Mouse (Mus musculus) myocyte (in vitro differentiated cells): ENCODE measurements around the gene Nepro. TPM values are rescaled to one million over a fixed set of nuclear protein-coding genes. Genes with fewer than 3 reads are reported as not detected.

Experiments used
- H3K27me3 ChIP-seq: one replicate; pipeline ENCODE4 v1.6.1; 2011; ENCODE audit not compliant: control insufficient read depth, insufficient read depth, insufficient read length
- H3K36me3 ChIP-seq: one replicate; pipeline ENCODE4 v1.6.1; 2011; ENCODE audit not compliant: control insufficient read depth, insufficient read depth
- H3K4me2 ChIP-seq: one replicate; pipeline ENCODE4 v1.6.1; 2011; ENCODE audit warnings: low read depth, control low read depth
- H3K4me3 ChIP-seq: one replicate; pipeline ENCODE4 v1.5.1; 2011; ENCODE audit warnings: mild to moderate bottlenecking, control low read depth, moderate library complexity
- H3K79me2 ChIP-seq: one replicate; pipeline ENCODE4 v1.6.1; 2011; ENCODE audit not compliant: control insufficient read depth, insufficient read depth
- H3ac ChIP-seq: one replicate; pipeline ENCODE4 v1.6.1; 2011; ENCODE audit not compliant: control insufficient read depth, insufficient read length
- CEBPB ChIP-seq: IDR thresholded peaks from 2 replicates; pipeline ENCODE4 v1.6.1; 2011; ENCODE audit warnings: mild to moderate bottlenecking, moderate library complexity; ENCODE audit not compliant: poor library complexity, insufficient read depth, severe bottlenecking
- E2F4 ChIP-seq: IDR thresholded peaks from one replicate; pipeline ENCODE4 v1.6.1; 2011; ENCODE audit warnings: mild to moderate bottlenecking, control low read depth, moderate library complexity; ENCODE audit not compliant: insufficient read depth
- MAX ChIP-seq: IDR thresholded peaks from one replicate; pipeline ENCODE4 v1.6.1; 2011; ENCODE audit warnings: low read depth, mild to moderate bottlenecking, control low read depth
- MYOD1 ChIP-seq, 3 experiments: IDR thresholded peaks; one replicate each; pipeline ENCODE4 v1.6.1; 2011; ENCODE audit warnings: control low read depth in 2 of 3, low read depth in 2 of 3, mild to moderate bottlenecking in 2 of 3, moderate library complexity in 1 of 3; ENCODE audit not compliant: insufficient read length in 2 of 3, control insufficient read depth in 1 of 3
- MYOG ChIP-seq, 3 experiments: IDR thresholded peaks; one replicate each; pipeline ENCODE4 v1.6.1; 2011; ENCODE audit warnings: control low read depth in 2 of 3, low read depth in 2 of 3, mild to moderate bottlenecking in 2 of 3; ENCODE audit not compliant: insufficient read length in 2 of 3, control insufficient read depth in 1 of 3, insufficient read depth in 1 of 3
- POLR2A ChIP-seq: IDR thresholded peaks from one replicate; pipeline ENCODE4 v1.6.1; 2011; ENCODE audit warnings: low read depth, mild to moderate bottlenecking, control low read depth, moderate library complexity; ENCODE audit not compliant: insufficient read length
- POLR2AphosphoS2 ChIP-seq: IDR thresholded peaks from one replicate; pipeline ENCODE4 v1.6.1; 2011; ENCODE audit warnings: low read depth, control low read depth; ENCODE audit not compliant: insufficient read length
- REST ChIP-seq: IDR thresholded peaks from one replicate; pipeline ENCODE4 v1.6.1; 2011; ENCODE audit warnings: mild to moderate bottlenecking, control low read depth, moderate library complexity; ENCODE audit not compliant: insufficient read depth, insufficient read length
- SRF ChIP-seq: IDR thresholded peaks from one replicate; pipeline ENCODE4 v1.6.1; 2011; ENCODE audit warnings: low read depth; ENCODE audit not compliant: control insufficient read depth, insufficient read length
- TCF12 ChIP-seq: IDR thresholded peaks from one replicate; pipeline ENCODE4 v1.6.1; 2011; ENCODE audit warnings: mild to moderate bottlenecking, control low read depth; ENCODE audit not compliant: poor library complexity, insufficient read depth, severe bottlenecking
- TCF3 ChIP-seq: IDR thresholded peaks from one replicate; pipeline ENCODE4 v1.6.1; 2011; ENCODE audit warnings: low read depth, control low read depth; ENCODE audit not compliant: insufficient read length
- USF1 ChIP-seq: IDR thresholded peaks from one replicate; pipeline ENCODE4 v1.6.1; 2011; ENCODE audit warnings: low read depth, mild to moderate bottlenecking, control low read depth, moderate library complexity
- polyA plus RNA-seq: library from polyadenylated mRNA; unstranded; fragments of >200 nt; fragmentation: generic; extraction: Trizol; gene quantifications from one replicate; pipeline ENCODE4 v1.2.1, GENCODE M21; 2012; ENCODE audit warnings: missing spikeins

Gene Nepro
- polyA plus RNA-seq, 1 experiment: 6.8 TPM

DNA sequence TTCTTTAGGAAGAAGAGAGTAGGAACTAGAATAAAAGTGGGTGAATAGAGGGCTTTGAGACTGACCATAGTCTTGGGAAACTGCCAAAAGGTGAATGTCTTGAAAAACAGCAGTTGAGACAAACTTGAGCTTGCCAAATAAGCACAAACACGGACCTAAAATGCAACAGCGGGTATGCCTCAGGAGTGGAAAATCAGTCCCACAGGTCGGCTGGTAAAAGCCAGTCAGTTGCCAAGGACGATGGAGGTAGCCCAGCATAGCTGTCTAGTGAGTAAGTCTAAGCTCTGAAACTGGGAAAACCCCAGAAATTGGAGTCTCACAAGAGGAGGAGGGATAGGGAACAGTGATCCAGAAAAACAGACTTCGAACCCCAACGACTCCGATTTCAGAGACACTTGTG is 39.5 kb upstream of the Nepro start:
- Histone ChIP-seq H3K4me3 (no peak overlapping the region), H3ac (no peak overlapping the region), H3K4me2 (no peak overlapping the region), H3K27me3 (no peaks in the 10 kb centered on the region), H3K36me3 (no peaks in the 10 kb centered on the region), H3K79me2 (no peaks in the 10 kb centered on the region)
- no peak for TF ChIP-seq TCF12
- TF ChIP-seq MYOG (IDR thresholded peaks at IDR 0.05; ENCODE audit: control insufficient read depth in 1 of 3, insufficient read depth in 1 of 3, insufficient read length in 2 of 3, low read depth in 2 of 3): no peak
- no peak for TF ChIP-seq SRF
- no peak for TF ChIP-seq MYOD1 (IDR thresholded peaks at IDR 0.05; ENCODE audit: control insufficient read depth in 1 of 3, insufficient read length in 2 of 3, low read depth in 2 of 3)
- TF ChIP-seq TCF3: no peak
- no peak for TF ChIP-seq E2F4
- TF ChIP-seq REST: no peak
- no peak for TF ChIP-seq POLR2AphosphoS2
- TF ChIP-seq MAX: no peak
- no peak for TF ChIP-seq POLR2A
- no peak for TF ChIP-seq CEBPB
- no peak for TF ChIP-seq USF1

DNA sequence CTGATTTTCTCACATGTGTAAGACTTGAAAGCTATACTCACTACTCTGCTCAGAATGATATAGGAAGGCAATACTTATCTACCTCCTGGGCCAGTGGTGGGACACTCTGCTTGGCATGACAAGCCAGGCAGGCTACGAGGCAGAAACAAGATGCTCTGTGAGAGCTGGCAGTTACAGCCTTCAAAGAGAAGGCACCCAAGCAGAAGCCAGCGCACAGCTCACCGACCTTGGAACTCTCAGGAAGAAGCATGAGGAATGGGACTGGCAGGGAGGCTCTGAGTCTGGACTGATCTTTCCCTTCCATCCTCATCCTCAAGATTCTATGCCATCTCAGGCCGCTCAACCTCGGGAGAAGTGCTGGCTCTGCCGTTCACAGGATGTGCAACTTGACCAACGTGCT is 38.7 kb upstream of the Nepro start:
- no peaks in the 10 kb centered on the region for H3K36me3 ChIP-seq
- TF ChIP-seq SRF (no peak), E2F4 (no peak)
- H3K79me2 ChIP-seq: no peaks in the 10 kb centered on the region
- no peak overlapping the region for H3K4me2 ChIP-seq
- no peak overlapping the region for H3ac ChIP-seq
- no peak overlapping the region for H3K4me3 ChIP-seq
- no peaks in the 10 kb centered on the region for H3K27me3 ChIP-seq

DNA sequence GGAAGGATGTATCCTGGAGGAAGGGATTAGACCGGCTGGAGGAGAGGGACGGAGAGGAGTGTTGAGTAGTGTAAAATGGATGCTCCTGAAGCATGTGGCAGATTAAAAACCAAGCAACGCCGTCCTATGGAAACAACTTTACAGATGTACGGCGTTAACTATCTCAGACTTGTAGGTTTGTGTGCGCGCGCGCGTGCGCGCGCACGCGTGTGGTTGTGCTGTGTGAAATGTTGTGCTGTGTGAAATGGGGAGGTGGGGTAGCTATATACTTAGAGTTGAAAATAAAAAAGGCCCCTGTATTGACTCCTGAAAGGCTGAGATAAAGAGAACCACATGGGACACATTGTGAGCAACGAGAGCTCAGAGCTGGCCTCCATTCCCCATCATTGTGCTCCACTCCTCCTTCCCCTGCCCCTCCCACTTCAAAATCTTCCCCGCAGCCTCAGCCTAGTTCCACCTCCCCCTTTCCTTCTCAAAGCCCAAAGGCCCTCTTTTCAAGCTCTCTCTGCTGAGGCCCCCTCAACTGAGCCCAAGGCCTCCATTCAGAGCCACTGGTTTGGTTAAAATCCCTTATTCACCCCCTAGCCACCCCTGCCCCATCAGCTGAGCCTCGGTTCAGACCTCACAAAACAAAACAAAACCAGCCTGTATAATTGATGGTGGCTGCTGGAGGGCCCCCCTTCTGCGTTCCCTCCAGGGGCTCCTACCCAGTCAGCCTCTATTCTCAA is 36.9 kb upstream of the Nepro start:
- Histone ChIP-seq H3K4me2 (no peak overlapping the region), H3K27me3 (no peaks in the 10 kb centered on the region), H3K79me2 (no peaks in the 10 kb centered on the region), H3K4me3 (no peak overlapping the region), H3ac (no peak overlapping the region), H3K36me3 (no peaks in the 10 kb centered on the region)
- no peak for TF ChIP-seq TCF12
- TF ChIP-seq POLR2A: no peak
- TF ChIP-seq POLR2AphosphoS2: no peak
- TF ChIP-seq REST: no peak
- TF ChIP-seq MYOD1 (IDR thresholded peaks at IDR 0.05; ENCODE audit: control insufficient read depth in 1 of 3, insufficient read length in 2 of 3, low read depth in 2 of 3): no peak
- TF ChIP-seq CEBPB: no peak
- no peak for TF ChIP-seq E2F4
- no peak for TF ChIP-seq SRF
- TF ChIP-seq TCF3: no peak

DNA sequence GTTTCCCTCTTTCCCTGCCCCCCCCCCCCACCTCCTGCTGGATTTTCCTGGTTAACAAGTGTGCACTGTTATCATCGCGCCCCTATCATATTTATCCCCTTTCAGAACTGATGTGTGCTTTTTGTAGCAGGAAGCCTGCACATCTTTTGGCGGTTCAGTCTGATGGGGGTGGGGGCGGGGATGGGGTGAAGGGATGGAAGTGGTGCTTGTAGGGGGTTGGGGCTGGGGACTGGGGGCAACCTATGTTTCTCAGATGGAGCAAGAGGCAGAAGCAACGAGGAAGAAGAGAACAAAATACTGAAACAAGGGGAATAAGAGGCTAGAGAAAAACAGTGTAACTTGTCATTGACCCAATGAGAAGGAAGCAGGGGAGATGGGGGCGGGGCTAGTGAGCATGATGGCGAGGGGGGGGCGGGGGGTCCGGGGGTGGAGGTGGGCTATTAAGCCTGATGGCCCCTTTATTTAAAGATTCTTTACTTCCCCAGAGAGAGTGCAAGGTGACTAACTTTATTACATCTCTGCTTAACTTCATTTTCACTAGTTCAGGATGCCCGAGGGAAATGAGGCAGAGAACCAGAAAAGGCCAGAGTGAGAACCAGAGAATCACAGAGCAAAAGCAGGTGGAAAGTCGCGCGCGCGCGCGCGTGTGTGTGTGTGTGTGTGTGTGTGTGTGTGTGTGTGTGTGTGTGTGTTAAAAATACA is 36.2 kb upstream of the Nepro start:
- Histone ChIP-seq H3K27me3 (no peaks in the 10 kb centered on the region), H3K4me3 (no peak overlapping the region)
- no peak for TF ChIP-seq REST
- no peak for TF ChIP-seq CEBPB
- no peak for TF ChIP-seq TCF3
- no peak for TF ChIP-seq TCF12
- TF ChIP-seq MYOD1 (IDR thresholded peaks at IDR 0.05; ENCODE audit: control insufficient read depth in 1 of 3, insufficient read length in 2 of 3, low read depth in 2 of 3): no peak
- no peak for TF ChIP-seq E2F4
- no peak for TF ChIP-seq POLR2AphosphoS2
- no peak for TF ChIP-seq MYOG (IDR thresholded peaks at IDR 0.05; ENCODE audit: control insufficient read depth in 1 of 3, insufficient read depth in 1 of 3, insufficient read length in 2 of 3, low read depth in 2 of 3)
- TF ChIP-seq POLR2A: no peak
- TF ChIP-seq MAX: no peak

DNA sequence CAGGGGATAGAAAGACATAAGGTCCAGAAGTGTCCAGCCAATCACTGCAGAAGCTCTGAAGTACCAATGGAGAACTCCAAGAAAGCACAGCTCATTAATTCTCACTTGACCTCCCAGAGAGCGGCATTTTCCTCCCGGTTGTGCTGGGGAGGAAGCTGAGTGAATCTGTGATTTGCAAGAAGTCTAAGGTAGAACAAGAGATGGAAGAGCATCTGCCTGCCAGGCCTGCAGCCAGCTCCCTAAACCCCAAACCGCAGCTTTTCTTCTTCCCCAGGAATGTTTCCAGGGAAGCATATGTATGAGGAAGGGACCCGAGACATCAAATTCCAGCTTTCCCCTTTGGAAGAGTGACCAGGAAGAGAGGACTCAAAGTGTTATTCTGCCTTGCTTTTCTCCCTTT is 35.6 kb upstream of the Nepro start:
- H3K36me3 ChIP-seq: no peaks in the 10 kb centered on the region
- H3K4me2 ChIP-seq: no peak overlapping the region
- H3ac ChIP-seq: no peak overlapping the region
- H3K79me2 ChIP-seq: no peaks in the 10 kb centered on the region
- no peak for TF ChIP-seq USF1
- TF ChIP-seq REST: no peak
- no peak for TF ChIP-seq POLR2A
- TF ChIP-seq POLR2AphosphoS2: no peak
- no peak for TF ChIP-seq E2F4
- TF ChIP-seq MYOD1 (IDR thresholded peaks at IDR 0.05; ENCODE audit: control insufficient read depth in 1 of 3, insufficient read length in 2 of 3, low read depth in 2 of 3): no peak
- no peak for TF ChIP-seq TCF12
- TF ChIP-seq CEBPB: no peak
- TF ChIP-seq SRF: no peak
- no peak overlapping the region for H3K4me3 ChIP-seq
- H3K27me3 ChIP-seq: no peaks in the 10 kb centered on the region

More for the DNA sequence above, 36.2 kb upstream of the Nepro start:
- Histone ChIP-seq H3K4me2 (no peak overlapping the region), H3K79me2 (no peaks in the 10 kb centered on the region), H3ac (no peak overlapping the region), H3K36me3 (no peaks in the 10 kb centered on the region)
